9 mouse cellular contexts compared by ENCODE assay signal in genomic region chr7:97391293-97392078, GRCm38 (mm10). TPM values are rescaled to one million over a fixed set of nuclear protein-coding genes. Genes with fewer than 3 reads are reported as not detected.
DNase-seq lines count a peak whose midpoint lies in the region; ATAC-seq and TF ChIP-seq lines count a peak whose summit lies in the region.
"Had no signal": no experiment of that assay in that cellular context is flagged by ENCODE, and none has a peak within 500 bp of the region (broad histone marks: within the 10 kb centered on the region; RNA-seq: fewer than 3 reads in every experiment).

No protein-coding gene starts in this region.

- no peaks in the 10 kb centered on the region for H3K27me3 ChIP-seq in testis, adult 2 months (ENCODE audit: control insufficient read depth, insufficient read depth, low read length)
- H3K27me3 ChIP-seq in midbrain, embryonic 12.5 days = no peaks in the 10 kb centered on the region
- H3K27me3 ChIP-seq: liver, embryonic 12.5 days had no signal

- H3K9ac ChIP-seq in midbrain, embryonic 12.5 days (replicated peaks) = no peak overlapping the region
- H3K9ac ChIP-seq: liver, embryonic 12.5 days had no signal

- no peak for TF ChIP-seq CTCF in testis, adult 2 months (IDR thresholded peaks at IDR 0.05; ENCODE audit: control insufficient read depth, insufficient read depth, insufficient replicate concordance, low read depth, low read length)

- peak overlapping the region; percentile 19; the same call in 1 of the 2 replicates for H3K27ac ChIP-seq in testis, adult 2 months (ENCODE audit: control insufficient read depth, insufficient read depth, low read depth, low read length)
- no peak overlapping the region for H3K27ac ChIP-seq in midbrain, embryonic 12.5 days (replicated peaks)
- H3K27ac ChIP-seq: liver, embryonic 12.5 days had no signal

- 81% methylated on average over 13 of the region's 13 CpGs for WGBS in midbrain, embryonic 12.5 days

- peak; percentile 80; the same call in 1 of the 2 replicates for ATAC-seq in midbrain, embryonic 12.5 days (ENCODE audit: low FRiP score, low read depth)
- ATAC-seq: liver, embryonic 12.5 days had no signal

- H3K4me1 ChIP-seq in testis, adult 2 months (ENCODE audit: control insufficient read depth, insufficient read depth, low read length) = 0 out of 2 replicates have a peak, but pooled peaks cover 2% of the 10 kb centered on the region
- peaks cover 4% of the 10 kb centered on the region for H3K4me1 ChIP-seq in midbrain, embryonic 12.5 days
- H3K4me1 ChIP-seq: liver, embryonic 12.5 days had no signal

- peak; percentile 95 for DNase-seq in heart, adult 11 months
- DNase-seq in heart, postnatal 4 days = no peak
- DNase-seq in testis, postnatal 10 days (ENCODE audit: low spot score) = no peak
- no peak for DNase-seq in right cerebral cortex, postnatal 14 days
- no peak for DNase-seq in layer of hippocampus, postnatal 25 days (ENCODE audit: extremely low spot score in 1 of 2, low spot score in 1 of 2)
- DNase-seq in frontal cortex, postnatal 25 days (ENCODE audit: low spot score in 2 of 2) = no peak

- H3K9me3 ChIP-seq in midbrain, embryonic 12.5 days = no peaks in the 10 kb centered on the region
- H3K9me3 ChIP-seq: liver, embryonic 12.5 days had no signal

- no peak overlapping the region for H3K4me2 ChIP-seq in midbrain, embryonic 12.5 days (replicated peaks)
- H3K4me2 ChIP-seq: liver, embryonic 12.5 days had no signal

- peaks cover 3% of the 10 kb centered on the region for H3K36me3 ChIP-seq in testis, adult 2 months (ENCODE audit: control insufficient read depth, insufficient read depth, low read length)
- peaks cover 54% of the 10 kb centered on the region for H3K36me3 ChIP-seq in midbrain, embryonic 12.5 days

- no peak for TF ChIP-seq POLR2A in testis, adult 2 months (IDR thresholded peaks at IDR 0.05; ENCODE audit: control insufficient read depth, low read depth, low read length)

- no peak overlapping the region for H3K4me3 ChIP-seq in testis, adult 2 months (ENCODE audit: control insufficient read depth, low read depth, low read length)
- H3K4me3 ChIP-seq in midbrain, embryonic 12.5 days = no peak overlapping the region
- H3K4me3 ChIP-seq: liver, embryonic 12.5 days had no signal

RNA-seq across cellular contexts. Expression of gene Ndufc2, which starts 8.3 kb away (rescaled TPM):
- total RNA-seq in heart, postnatal 4 days (2021) = 100 to 1,000 TPM; 507 TPM
- polyA plus RNA-seq in testis, adult 2 months (2012; rRNA removed) = 46.2 and 81.2 TPM in 2 replicates
- 344 and 345 TPM in 2 replicates for polyA plus RNA-seq in midbrain, embryonic 12.5 days (2016; fragmentation: Nextera tagmentation; extraction: Ambion mirVana)
- total RNA-seq in layer of hippocampus, postnatal 25 days (2021) = 100 to 1,000 TPM; 231 to 241 TPM

RNA-seq across cellular contexts. Expression of gene Alg8, which starts 20.1 kb away (rescaled TPM):
- total RNA-seq in heart, postnatal 4 days (2021) = 10 to 100 TPM; 12.5 to 13.4 TPM
- polyA plus RNA-seq in testis, adult 2 months (2012; rRNA removed) = 39.4 and 50.3 TPM in 2 replicates
- 29.8 and 31.1 TPM in 2 replicates for polyA plus RNA-seq in midbrain, embryonic 12.5 days (2016; fragmentation: Nextera tagmentation; extraction: Ambion mirVana)
- total RNA-seq in layer of hippocampus, postnatal 25 days (2021) = 10 to 100 TPM; 10.7 to 11.1 TPM

RNA-seq across cellular contexts. Expression of gene Thrsp, which starts 26.0 kb away (rescaled TPM):
- total RNA-seq in heart, postnatal 4 days (2021) = 1 to 10 TPM; 4.3 to 6.4 TPM
- polyA plus RNA-seq in testis, adult 2 months (2012; rRNA removed) = 3.6 and 4.1 TPM in 2 replicates
- 0.37 and 0.65 TPM in 2 replicates for polyA plus RNA-seq in midbrain, embryonic 12.5 days (2016; fragmentation: Nextera tagmentation; extraction: Ambion mirVana)
- total RNA-seq in layer of hippocampus, postnatal 25 days (2021) = 10 to 100 TPM; 29.9 to 41.8 TPM
- polyA plus RNA-seq: liver, embryonic 12.5 days had no signal

RNA-seq across cellular contexts. Expression of gene Kctd21, which starts 59.4 kb away (rescaled TPM):
- total RNA-seq in heart, postnatal 4 days (2021) = 1 to 10 TPM in 1 of 2 experiments, under 1 TPM in 1; 0.92 to 1.1 TPM
- polyA plus RNA-seq in testis, adult 2 months (2012; rRNA removed) = 1.2 and 1.3 TPM in 2 replicates
- polyA plus RNA-seq in midbrain, embryonic 12.5 days (2016; fragmentation: Nextera tagmentation; extraction: Ambion mirVana) = 5.1 and 7.1 TPM in 2 replicates
- total RNA-seq in layer of hippocampus, postnatal 25 days (2021) = 10 to 100 TPM; 10.5 to 14.8 TPM

RNA-seq across cellular contexts. Expression of gene Kctd14, which starts 59.6 kb away (rescaled TPM):
- total RNA-seq in heart, postnatal 4 days (2021) = under 1 TPM; 0.36 to 0.50 TPM
- 8.8 and 12.2 TPM in 2 replicates for polyA plus RNA-seq in testis, adult 2 months (2012; rRNA removed)
- polyA plus RNA-seq in midbrain, embryonic 12.5 days (2016; fragmentation: Nextera tagmentation; extraction: Ambion mirVana) = 0.96 and 1.4 TPM in 2 replicates
- 1 to 10 TPM; 3.9 to 4.1 TPM for total RNA-seq in layer of hippocampus, postnatal 25 days (2021)

Comparison
In these comparisons a context has a peak if more than half of its experiments do, and no peak if none do; other contexts are left out.
1. RNA of gene Thrsp, which starts 26.0 kb away (total RNA-seq): 29.9 to 41.8 TPM in layer of hippocampus, postnatal 25 days; 4.3 to 6.4 TPM in heart, postnatal 4 days; every median in the first group is over 4 times any median in the second.